Mouse (Mus musculus): ENCODE data around the gene Tmem218. TPM values are rescaled to one million over a fixed set of nuclear protein-coding genes. Genes with fewer than 3 reads are reported as not detected.

The Tmem218 gene
- total RNA-seq, 2 experiments from 2014 or later, result 2.4 TPM

- intact Hi-C loops (cut with DNase I; ENCODE audit: low total_unique reads), result loop anchor here (2.0 to 5.0 kb wide), 3 partner anchors 53 to 313 kb away; no protein-coding TSS in a partner anchor
- peak; percentile 50 for DNase-seq
Observed at GRCm38 (mm10) chr9:37229880-37230325, 21.9 kb downstream of the Tmem218 start.

GRCm38 (mm10) chr9:37230486-37231195 is 22.6 kb downstream of the Tmem218 start:
- DNase-seq, result no peak
- intact Hi-C loops (cut with DNase I; ENCODE audit: low total_unique reads), result loop anchor here (2.0 to 5.0 kb wide), 2 partner anchors 54 to 263 kb away; no protein-coding TSS in a partner anchor

DNA sequence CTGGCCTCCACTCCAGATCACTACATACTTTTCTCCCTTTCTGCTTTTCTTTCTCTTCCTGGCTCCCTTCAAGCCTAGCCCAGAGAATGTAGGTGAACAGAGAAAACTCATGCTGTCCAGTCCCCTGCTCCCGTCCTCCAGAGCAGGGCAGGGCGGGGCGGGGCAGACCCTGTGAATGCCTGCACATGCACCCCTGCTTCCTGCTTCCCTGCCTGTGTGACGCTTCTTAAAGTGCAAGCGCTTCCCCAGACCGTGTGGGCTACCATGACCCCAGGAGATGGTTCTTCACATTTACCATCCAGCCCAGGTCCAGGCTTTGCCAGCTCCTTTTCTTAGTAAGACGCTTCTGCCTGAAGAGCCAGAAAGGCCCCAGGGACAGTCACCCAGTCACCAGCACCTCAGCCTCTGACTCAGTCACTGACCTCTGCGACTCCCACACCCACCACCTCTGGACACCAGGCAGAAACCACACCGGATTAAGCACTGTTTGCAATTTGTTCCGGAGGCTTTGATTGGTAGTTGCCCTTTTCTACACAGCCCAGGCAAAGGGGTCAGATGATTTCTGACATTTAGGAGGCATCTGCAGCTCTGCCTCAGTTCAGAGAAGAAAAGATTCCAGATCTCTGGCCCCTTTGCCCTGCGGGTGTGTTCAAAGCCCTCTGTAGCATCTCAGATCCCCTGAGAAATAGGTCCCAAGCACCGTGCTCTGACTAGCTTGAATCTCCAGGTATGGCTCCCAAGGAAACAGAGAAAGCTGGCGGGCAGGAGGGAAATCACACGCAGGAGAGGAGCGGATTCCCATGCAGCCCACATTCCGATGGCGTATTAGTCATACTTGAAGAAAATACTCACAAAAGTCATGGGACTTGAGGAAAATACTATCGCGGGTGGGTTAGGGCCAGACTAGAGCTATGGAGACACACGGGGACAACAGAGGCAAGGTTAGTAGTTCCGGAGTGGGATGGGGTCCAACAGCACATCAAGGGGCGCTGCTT is 24.5 kb downstream of the Tmem218 start:
- no peak for DNase-seq
- intact Hi-C loops (cut with DNase I; ENCODE audit: low total_unique reads), result loop anchor here (5.0 kb wide), 1 partner anchor 265 kb away; no protein-coding TSS in a partner anchor

GRCm38 (mm10) chr9:37235951-37236737 is 28.1 kb downstream of the Tmem218 start:
- DNase-seq, result no peak
- intact Hi-C loops (cut with DNase I; ENCODE audit: low total_unique reads), result no loop called here

DNA sequence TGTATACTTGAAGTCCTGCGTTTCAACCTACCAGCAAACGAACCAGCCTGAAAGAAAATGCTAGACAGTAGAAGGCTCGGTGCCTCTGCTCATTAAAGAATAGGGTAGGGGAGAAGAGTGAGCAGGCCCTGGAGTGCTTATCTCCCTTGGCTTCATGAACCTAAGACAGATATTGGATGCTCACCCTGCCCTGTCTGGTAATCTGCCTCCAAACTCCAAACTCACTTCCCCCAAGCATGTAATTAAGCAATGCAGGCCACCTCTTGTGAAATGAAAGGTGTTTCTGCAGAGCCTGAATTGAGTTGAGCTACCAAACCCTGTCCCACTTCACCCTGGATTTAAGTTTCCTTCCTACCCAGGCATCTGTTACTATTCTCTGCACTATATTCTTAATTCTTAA is 34.7 kb downstream of the Tmem218 start:
- DNase-seq, result no peak
- intact Hi-C loops (cut with DNase I; ENCODE audit: low total_unique reads), result no loop called here

- no peak for DNase-seq
- intact Hi-C loops (cut with DNase I; ENCODE audit: low total_unique reads), result no loop called here
Observed at GRCm38 (mm10) chr9:37244600-37244999, 36.6 kb downstream of the Tmem218 start.

GRCm38 (mm10) chr9:37245404-37245803 is 37.4 kb downstream of the Tmem218 start:
- DNase-seq, result no peak
- intact Hi-C loops (cut with DNase I; ENCODE audit: low total_unique reads), result no loop called here

GRCm38 (mm10) chr9:37245810-37246209 is 37.8 kb downstream of the Tmem218 start:
- intact Hi-C loops (cut with DNase I; ENCODE audit: low total_unique reads), result no loop called here
- DNase-seq, result no peak

GRCm38 (mm10) chr9:37247429-37247828 is 39.4 kb downstream of the Tmem218 start:
- peak; percentile 41 for DNase-seq
- intact Hi-C loops (cut with DNase I; ENCODE audit: low total_unique reads), result no loop called here

DNA sequence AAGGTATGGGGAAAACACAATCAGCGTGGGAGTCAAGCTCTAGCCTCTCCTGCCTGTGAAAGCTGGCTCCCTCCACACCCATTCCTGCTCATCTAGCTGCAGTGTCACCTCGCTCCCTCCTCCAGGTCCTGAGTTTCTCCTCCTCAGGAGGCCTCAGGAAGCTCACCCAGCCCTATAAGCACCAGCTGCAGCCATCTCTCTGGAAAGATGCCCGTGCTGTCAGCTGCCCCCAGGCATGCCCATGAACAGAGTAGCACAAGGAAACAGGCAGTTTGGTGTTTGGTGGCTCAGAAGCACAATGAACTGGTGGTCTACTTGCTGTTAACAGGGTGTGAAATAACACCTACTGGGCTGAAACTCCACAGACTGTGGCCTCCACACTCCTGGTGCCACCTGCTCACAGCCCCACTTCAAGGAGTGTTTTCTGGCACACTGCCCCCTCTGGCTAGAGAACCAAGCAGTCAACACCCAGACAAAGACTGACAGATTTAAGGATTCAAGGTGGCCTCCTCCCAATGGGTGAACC is 40.4 kb downstream of the Tmem218 start:
- no peak for DNase-seq
- intact Hi-C loops (cut with DNase I; ENCODE audit: low total_unique reads), result no loop called here

DNA sequence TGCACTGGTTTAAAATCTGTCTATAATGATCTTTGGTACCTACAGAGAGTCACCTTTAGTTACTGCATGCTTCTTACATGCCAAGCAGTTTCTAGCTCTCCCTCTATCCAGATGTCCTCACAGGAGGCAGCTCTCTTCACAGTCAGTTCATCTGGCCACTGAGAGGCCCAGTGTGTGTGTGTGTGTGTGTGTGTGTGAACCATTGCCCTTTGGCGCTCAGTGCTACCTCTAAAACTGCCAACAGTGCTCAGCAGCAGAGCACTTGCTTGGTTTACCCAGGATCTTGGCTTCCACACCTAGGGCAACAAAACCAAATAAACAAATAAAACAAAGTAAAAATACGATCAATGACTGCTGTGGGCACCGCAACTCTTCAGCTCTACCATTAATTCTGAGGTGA is 42.0 kb downstream of the Tmem218 start:
- intact Hi-C loops (cut with DNase I; ENCODE audit: low total_unique reads), result no loop called here

GRCm38 (mm10) chr9:37250631-37251030 is 42.6 kb downstream of the Tmem218 start:
- no peak for DNase-seq

More for the DNA sequence above, 42.0 kb downstream of the Tmem218 start:
- DNase-seq, result no peak

GRCm38 (mm10) chr9:37254531-37255110 is 46.6 kb downstream of the Tmem218 start:
- DNase-seq, result no peak
- intact Hi-C loops (cut with DNase I; ENCODE audit: low total_unique reads), result no loop called here

More at GRCm38 (mm10) chr9:37250631-37251030, 42.6 kb downstream of the Tmem218 start:
- intact Hi-C loops (cut with DNase I; ENCODE audit: low total_unique reads), result no loop called here

DNA sequence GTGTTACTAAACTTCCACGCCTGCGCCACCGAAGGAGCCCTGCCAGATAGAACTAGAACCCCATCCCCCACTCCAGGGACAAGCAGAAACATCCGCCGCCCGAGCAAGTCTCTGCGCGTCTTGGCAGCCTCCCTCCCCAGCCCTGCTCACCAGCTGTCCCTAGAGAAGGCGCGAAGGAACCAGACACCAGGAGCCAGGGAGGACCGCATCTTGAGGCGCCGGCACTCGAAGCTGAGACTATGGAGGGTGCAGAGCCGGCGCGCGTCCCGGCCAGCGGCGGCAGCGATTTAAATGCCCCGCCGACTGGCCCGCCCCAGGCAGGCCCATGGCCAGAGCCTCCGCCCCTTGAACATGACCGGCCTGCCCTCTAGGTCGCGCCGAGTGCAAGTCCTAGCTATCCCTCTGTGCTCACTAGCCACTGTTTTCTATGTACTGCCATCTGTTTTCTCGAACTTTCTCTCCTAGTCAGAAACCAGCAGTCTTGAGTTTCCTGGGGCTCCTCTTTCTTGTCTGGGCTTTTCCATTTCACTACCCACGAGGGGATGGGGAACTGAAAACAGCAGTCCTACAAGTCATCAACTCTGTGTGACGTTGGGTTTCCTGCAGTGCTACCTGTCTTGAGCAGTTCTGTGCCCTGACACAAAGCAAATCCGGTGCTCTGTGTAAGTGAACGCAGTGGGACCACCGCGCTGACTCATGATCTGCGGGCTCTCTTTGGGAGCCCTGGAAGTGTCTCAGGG is 47.3 kb downstream of the Tmem218 start, which contains the start of gene Slc37a2:
Slc37a2 (minus strand) TSS at position 590 of the 740 bp plus-strand sequence.
- peak; percentile 75 for DNase-seq
- intact Hi-C loops (cut with DNase I; ENCODE audit: low total_unique reads), result no loop called here

DNA sequence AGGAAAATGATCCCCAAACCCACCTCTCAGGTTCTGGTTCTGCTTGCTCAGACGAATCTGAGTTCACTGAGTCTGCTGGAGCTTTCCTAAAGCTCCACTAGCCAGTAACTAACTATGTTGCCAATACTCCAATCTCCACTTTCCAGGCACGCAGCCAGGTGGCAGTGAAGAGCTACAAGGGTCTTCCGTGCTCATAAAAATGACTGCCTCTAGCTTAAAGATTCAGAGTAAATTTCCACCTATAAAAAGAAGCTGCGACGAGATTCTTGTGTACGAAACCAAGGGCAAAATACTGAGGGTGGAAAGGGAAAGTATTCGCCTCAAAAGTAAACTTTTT is 47.8 kb downstream of the Tmem218 start:
- peak; percentile 47 for DNase-seq
- intact Hi-C loops (cut with DNase I; ENCODE audit: low total_unique reads), result no loop called here

- no peak for DNase-seq
- intact Hi-C loops (cut with DNase I; ENCODE audit: low total_unique reads), result no loop called here
Observed at GRCm38 (mm10) chr9:37266622-37267021, 58.6 kb downstream of the Tmem218 start.
